Mouse (Mus musculus) T-cell, adult 2 months (primary cell): ENCODE results near the gene Exosc8.
A peak's percentile ranks its signal among the peaks of the same experiment; 100 is the strongest.
"Not testable (repeated sequence)": the region's sequence is repeated elsewhere in the genome, so short reads cannot be mapped to it uniquely, and the experiment has no call there.

ENCODE experiments used
- DNase-seq: peaks from one replicate; pipeline ENCODE4 v3.0.0; 2022; ENCODE audit warnings: low spot score

The Exosc8 gene

DNA sequence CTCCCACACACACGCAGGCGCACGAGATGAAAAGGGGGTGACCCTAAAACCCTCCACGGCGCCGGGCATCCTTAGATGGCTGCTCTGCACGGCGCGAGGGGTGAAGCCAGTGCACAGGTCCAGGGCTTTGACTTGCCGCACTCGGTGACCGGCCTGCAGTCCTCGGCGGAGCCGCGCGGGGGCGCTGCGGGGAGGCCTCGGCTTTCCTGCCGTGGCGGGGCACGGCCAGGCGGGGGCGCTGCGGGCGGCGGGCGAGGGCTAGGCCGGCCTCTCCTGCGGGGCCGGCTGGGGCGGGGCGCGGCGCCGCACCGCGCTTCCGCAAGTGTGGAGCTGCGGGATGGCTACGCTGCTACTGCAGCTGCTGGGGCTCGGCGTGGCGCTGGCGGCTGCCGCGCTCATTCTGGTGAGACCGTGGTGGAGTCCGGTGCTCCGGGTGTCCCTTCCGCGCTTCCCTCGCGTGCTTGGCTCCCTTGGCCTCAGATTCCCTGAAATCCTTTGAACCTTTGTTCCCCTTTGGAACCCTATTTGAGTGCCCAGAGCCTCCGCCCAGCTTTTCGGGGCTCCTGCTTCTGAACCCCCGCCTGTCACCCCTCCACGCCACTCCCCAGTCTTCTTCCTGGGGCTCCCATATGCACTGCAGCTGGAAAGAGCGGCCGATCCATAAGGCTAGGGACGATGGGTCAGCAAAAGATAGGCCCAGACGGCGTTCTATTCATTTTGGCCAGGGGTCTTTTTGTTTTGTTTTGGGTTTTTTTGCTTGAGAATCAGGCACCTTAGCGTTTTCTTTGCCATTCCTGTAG lies at the start of gene Exosc8, which contains the start of gene Alg5:
Gene Exosc8, minus strand, starts transcription at position 147 of the 800 bp plus-strand sequence.
Gene Alg5, plus strand, starts transcription at position 293 of the 800 bp plus-strand sequence.
- DNase-seq, result peak; percentile 94

GRCm38 (mm10) chr3:54775989-54776631 lies 40.9 kb upstream of the Exosc8 start:
- no peak for DNase-seq

DNA sequence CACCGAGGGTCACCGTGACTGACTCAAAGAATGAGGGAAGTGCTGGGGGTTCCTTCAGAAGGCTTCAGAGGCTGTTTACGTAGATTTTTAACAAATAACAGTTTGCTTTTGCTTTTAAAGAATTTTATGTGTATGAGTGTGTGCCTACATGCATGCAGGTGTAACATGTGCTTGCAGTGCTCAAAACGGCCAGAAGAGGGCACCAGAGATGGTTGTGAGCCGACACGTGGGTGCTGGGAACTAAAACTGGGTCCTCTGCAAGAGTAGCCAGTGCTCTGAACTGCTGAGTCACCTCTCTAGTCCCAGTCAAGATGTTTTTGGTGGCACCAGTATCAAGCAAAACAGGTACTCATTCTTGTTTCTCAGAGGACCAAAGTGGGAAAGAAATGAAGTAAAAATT lies 38.4 kb upstream of the Exosc8 start:
- no peak for DNase-seq

- DNase-seq, result no peak
Observed at GRCm38 (mm10) chr3:54769349-54770275, 34.4 kb upstream of the Exosc8 start.

DNA sequence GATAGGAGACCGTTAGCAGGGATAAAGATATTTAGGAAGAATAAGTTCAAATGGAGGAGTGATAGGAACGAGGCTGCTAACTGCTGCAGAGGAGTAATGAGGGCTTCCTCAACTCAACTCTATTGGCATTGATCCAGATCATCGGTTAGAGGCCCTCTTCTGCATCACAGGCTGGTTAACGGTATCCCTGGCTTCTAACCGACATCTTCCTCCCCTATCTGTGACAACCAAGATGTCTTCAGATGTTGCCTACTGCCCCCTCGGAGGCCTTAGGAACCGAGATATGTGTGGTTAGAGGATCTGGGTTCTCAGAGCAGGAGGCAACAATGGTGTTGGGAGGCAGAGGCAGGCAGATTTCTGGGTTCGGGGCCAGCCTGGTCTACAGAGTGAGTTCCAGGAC lies 33.4 kb upstream of the Exosc8 start:
- no peak for DNase-seq

GRCm38 (mm10) chr3:54766811-54767210 lies 31.6 kb upstream of the Exosc8 start:
- no peak for DNase-seq

GRCm38 (mm10) chr3:54766034-54766433 lies 30.8 kb upstream of the Exosc8 start:
- DNase-seq, result no peak

DNA sequence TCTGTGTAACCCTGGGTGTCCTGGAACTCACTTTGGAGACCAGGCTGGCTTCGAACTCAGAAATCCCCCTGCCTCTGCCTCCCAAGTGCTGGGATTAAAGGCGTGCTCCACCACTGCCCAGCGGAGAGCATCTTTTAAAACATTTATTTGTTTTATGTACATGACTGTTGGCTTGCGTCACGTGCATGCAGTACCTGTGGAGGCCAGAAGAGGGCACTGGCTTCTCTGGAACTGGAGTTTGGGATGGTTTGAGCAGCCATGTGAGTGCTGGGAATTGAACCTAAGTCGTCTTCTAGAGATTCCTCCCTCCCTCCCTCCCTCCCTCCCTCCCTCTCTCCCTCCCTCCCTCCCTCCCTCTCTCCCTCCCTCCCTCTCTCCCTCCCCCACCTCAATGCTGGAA lies 30.3 kb upstream of the Exosc8 start:
- DNase-seq, result not testable (repeated sequence)

DNA sequence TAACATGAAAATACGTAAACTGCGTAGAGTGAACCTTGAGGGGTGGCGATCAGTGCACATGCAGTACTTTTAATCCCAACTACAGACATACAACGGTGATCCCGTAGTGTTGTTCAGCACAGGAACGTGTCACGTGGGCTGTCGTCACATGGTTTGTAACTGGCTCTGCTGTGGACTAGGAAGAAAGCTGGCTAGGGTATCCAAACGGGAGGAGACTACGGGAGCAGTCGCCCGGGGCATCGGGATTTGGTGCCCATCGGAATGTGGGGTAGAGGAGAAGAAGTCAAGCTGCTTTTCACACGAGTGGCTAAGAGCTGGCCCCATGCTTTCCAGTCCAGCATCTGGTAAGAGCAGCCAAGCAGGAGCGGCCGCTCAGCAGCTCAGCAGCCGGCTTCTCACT lies 29.2 kb upstream of the Exosc8 start:
- DNase-seq, result no peak

- DNase-seq, result no peak
Observed at GRCm38 (mm10) chr3:54761258-54761657, 26.1 kb upstream of the Exosc8 start.

DNA sequence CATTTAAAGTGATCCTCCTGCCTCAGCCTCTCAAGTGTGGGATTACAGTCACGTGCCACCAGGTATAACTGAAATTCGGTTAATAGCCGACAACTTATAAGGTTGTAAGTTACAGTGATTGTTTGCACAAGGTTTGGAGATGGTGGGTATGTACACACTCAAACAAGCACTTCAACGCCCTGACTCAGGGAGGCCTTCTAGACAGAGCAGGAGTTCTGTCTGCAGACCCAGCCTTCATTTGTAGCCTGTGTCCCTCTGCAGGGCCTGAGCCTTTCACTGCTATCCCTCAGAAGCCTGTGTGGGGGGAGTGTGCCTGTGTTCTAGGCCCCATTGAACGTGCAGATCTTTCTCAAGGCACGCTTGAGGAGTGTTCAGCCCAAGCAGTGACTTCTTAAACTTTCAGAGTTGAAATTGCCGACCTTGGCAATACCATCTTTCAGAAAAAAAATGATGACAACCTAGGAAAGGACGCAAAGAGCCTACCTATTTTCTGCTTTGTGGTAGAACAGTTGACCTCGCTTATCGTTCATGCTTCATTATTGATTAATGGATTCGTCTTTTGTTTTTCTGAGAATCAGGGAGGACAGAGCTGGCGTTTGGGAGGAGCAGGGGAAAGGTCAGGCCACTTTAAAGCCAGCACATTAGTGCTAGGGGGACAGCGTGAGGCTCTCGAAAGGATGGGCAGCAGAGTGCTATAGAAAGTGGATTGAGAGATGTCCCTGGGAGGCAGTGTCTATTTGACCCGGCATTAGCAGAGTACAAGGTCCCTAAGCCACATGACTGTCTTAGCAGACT lies 25.3 kb upstream of the Exosc8 start:
- DNase-seq, result no peak

- no peak for DNase-seq
Observed at GRCm38 (mm10) chr3:54759211-54759610, 24.0 kb upstream of the Exosc8 start.

- no peak for DNase-seq
Observed at GRCm38 (mm10) chr3:54757446-54757845, 22.3 kb upstream of the Exosc8 start.

DNA sequence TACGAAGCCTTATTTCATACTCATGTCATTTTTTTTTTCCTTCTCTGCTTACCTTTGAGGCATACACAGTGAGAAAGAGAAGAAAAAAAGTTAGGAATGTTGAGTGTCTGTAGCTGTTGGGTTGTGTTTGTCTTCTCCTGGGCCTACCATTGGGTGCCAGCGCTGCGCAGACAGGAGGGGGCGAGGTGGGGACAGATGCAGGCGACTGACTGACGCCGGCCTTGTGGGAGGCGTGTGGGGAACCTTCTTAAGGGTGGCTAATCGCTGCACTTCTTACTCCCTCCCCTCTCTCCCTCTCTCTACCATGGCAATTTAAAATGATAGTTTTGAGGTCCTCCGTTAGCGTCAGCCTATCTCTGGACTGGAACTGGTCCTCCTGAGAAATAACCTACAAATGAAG lies 20.9 kb upstream of the Exosc8 start:
- DNase-seq, result no peak

DNA sequence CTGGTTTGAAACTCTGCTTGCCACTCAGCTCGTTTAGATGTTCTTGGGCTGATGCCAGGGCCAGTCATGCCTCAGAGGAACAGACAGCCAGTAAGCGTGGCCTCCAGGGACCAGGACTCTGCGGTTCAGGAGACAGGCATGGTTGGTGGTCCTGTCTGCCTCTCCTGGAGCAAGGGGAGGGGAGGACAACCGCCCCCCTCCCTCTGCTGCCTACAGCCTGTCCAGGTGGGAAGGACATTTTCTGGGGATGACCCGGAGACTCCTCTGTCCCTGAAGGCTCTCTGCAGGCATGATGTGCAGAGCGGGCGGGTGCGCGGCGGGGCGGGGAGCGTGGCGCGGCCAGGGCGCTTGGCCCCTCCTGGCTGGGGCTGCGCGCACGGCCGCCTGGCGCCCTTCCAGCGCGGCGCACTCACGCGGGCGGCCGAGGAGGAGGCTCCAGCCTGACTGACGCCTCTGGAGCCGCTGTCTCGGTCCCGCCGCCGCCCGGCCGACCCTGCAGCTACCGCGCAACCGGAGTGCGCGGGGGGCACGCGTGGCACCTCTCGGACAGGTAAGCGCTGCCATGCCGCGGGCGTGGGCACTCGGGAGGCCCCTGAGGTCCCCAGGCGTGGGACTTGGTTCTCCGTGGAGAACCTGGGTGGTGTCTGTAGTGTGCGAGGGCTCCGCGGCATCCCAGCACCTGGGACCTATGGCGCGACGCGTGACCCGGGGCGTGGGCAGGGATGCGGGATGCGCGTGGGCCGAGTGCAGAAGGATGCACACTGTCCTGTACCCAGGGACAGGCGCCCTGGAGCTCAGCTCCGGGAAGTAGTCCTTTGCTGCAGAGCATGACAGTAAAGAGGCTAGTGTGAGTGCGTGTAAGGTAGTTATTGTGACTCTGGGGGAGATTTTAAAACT lies 20.2 kb upstream of the Exosc8 start, which contains the start of gene Smad9:
Gene Smad9, plus strand, starts transcription at position 438 of the 897 bp plus-strand sequence.
- no peak for DNase-seq

DNA sequence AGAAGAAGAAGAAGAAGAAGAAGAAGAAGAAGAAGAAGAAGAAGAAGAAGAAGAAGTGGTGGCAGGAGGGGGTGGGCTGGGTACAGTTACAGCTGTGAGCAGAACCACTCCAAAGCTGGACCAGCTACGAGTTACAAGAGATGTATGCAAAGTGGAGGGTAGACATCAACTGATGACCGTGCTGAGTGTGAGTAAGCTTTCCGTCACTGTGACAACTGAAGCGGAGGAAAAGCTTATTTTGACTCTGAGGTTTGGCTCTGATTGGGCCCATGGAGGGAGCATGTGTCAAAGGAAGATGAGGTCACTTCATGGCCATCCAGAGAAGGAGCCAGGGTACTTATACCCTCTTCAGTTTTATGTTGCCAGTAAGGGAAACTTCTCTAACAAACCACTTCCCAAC lies 18.2 kb upstream of the Exosc8 start:
- DNase-seq, result no peak

GRCm38 (mm10) chr3:54745799-54746198 lies 10.6 kb upstream of the Exosc8 start:
- no peak for DNase-seq

GRCm38 (mm10) chr3:54741965-54742364 lies 6.8 kb upstream of the Exosc8 start:
- no peak for DNase-seq

DNA sequence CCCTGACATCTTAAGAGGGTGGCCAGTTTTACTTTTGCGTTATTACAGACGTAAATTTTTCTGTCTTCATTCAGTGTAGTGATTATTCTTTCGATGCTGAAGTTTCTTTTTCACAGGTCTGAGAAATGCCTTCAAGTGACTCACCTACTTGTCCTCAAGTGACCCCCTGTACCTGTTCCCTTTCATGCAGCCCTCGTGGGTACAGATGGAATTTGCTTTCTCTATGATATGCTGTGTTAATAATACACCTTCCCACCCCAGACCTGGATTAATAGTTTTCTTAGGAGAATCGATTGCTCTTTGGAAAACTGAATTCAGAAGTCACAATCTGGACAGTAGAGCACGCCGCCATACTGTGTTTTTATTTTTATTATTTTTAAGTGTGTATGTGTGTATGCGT lies 2.1 kb upstream of the Exosc8 start:
- DNase-seq, result no peak
